Mouse (Mus musculus): ENCODE data around the gene Wdfy3.
"Not testable (repeated sequence)": the region's sequence is repeated elsewhere in the genome, so short reads cannot be mapped to it uniquely, and the experiment has no call there.

Wdfy3 gene

DNA sequence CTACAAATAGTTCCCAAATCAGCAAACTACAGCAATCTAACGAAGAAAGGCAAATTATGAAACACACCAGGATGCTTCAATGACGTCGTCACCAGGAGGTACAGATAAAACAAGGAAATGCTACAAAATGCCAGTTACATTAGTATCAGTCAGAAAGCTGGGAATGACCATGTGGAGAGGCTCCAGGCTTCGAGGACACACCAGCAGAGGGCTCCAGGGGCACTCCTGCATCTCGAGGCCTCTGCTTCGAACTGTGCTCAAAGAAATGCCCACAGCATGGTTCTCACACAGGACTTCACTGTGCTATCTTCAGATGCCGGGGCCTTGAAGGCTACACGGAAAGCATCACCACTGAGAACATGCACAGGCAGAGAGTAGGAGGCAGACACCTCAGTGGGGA lies 68.7 kb downstream of the Wdfy3 start:
- DNase-seq (ENCODE audit: low spot score), result no peak

DNA sequence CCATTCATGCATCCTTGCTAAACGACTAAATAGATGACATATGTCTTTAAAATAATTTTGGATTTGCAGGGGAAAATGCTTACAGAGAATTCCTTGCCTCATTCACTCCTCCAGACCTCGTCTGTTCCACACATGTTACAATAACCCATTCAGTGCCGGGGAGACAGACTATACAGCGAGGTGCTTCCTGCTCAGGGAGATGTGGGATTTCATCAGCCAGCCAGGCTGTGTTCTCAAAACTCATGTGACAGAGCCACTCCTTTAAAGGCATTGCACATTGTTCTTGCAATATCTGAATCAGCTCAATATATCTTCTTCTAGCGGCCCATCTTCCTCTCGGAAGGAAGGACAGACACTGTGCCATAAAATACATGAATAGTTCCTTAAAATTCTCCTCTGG lies 70.8 kb downstream of the Wdfy3 start:
- DNase-seq (ENCODE audit: low spot score), result no peak

- no peak for DNase-seq (ENCODE audit: low spot score)
Measured at GRCm38 (mm10) chr5:101996036-101996735, 73.5 kb downstream of the Wdfy3 start.

DNA sequence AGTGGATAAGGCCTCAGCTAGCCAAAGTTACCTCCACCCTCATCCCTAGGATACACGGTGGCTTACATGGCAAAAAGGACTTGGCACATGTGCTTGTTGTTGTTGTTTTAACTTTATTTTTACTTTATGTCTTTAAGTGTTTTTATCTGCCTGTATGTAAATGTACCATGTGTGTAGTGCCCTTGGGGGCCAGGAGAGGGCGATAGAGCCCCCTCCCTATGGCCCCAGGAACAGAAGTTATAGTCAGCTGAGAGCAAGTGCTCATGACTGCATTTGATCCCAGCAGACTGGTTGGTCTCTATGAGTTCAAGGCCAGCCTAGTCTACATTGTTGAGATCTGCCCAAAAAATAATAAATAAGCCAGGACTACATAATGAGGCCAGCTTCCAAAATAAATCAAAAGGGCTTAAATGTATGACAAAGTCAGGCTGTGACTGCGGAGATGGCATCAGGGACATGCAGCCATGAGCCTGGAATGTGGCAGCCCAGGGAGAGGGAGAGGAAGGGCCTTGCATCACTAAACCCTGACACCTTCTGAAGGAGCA lies 74.2 kb downstream of the Wdfy3 start:
- no peak for DNase-seq (ENCODE audit: low spot score)

DNA sequence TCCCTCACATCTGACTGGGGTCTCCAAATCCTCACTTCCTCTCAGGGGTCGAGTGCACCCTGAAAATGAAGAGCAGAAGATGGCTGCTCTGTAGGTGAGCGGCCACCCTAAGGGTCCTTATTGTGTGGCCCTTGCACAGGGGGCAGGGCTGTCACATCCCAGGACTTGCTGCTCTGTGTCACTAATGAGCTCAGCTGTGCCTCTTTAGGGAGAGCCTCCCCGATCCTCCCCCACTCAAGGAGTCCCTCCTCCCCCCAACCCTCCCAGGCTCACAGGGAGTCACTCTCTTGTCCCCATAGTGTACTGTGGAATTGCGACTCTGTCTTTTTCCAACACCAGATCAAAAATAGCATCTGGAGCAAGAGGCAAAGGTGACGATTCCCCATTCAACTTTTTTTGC lies 75.7 kb downstream of the Wdfy3 start:
- no peak for DNase-seq (ENCODE audit: low spot score)

GRCm38 (mm10) chr5:101992969-101993670 lies 76.6 kb downstream of the Wdfy3 start:
- no peak for DNase-seq (ENCODE audit: low spot score)

- no peak for DNase-seq (ENCODE audit: low spot score)
Measured at GRCm38 (mm10) chr5:101990298-101990845, 79.3 kb downstream of the Wdfy3 start.

DNA sequence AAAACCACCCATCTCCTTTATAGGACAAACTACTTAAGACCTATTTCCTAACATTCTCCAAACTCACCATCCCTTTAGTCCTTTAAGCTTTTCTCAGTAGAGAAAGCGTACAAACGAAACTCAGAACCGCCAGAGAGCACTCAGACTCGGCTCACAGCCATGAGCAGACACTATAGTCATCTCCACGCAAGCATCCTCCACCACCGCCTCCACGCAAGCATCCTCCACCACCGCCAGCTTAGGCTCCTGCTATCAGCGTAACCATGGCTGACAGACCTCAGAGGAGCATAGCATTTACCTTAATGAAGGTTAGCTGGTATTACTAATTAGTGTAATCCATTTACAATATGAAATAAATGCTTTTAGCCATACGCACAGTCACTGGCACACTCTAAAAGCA lies 81.2 kb downstream of the Wdfy3 start:
- no peak for DNase-seq (ENCODE audit: low spot score)

GRCm38 (mm10) chr5:101986694-101987093 lies 83.0 kb downstream of the Wdfy3 start:
- DNase-seq (ENCODE audit: low spot score), result no peak

- DNase-seq (ENCODE audit: low spot score), result no peak
Measured at GRCm38 (mm10) chr5:101982239-101982638, 87.5 kb downstream of the Wdfy3 start.

DNA sequence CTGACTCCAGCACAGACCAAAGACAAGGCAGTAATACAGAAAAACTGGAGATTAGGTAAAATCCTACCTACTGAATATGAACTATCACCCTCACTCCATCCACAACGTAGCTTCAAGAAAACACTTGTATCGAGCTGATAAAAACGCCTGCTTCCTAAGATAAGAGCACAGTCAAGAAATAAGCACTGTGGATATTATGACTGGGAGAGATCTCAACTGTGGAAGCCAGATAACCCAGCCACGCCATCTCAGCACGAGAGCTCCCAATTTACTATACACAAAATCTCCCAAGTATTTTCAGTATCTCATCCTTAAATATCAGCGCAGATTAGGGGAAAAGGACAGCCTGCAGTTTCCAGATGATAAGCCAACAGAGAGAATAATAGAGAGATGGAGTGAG lies 90.1 kb downstream of the Wdfy3 start:
- DNase-seq (ENCODE audit: low spot score), result no peak

DNA sequence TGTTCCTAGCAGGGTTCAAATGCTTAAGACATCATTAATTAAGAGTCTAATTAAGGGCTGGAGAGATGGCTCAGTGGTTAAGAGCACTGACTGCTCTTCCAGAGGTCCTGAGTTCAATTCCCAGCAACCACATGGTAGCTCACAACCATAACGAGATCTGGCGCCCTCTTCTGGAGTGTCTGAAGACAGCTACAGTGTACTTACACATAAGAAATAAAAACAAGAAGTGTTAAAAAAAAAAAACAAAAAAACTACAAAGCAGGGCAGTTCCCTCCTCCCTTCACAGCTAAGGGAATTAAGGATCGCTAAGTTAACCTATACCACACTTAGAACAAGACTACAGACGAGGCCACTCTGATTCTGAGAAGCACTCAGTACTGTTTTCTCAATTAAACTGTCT lies 97.1 kb downstream of the Wdfy3 start:
- not testable (repeated sequence) for DNase-seq (ENCODE audit: low spot score)

DNA sequence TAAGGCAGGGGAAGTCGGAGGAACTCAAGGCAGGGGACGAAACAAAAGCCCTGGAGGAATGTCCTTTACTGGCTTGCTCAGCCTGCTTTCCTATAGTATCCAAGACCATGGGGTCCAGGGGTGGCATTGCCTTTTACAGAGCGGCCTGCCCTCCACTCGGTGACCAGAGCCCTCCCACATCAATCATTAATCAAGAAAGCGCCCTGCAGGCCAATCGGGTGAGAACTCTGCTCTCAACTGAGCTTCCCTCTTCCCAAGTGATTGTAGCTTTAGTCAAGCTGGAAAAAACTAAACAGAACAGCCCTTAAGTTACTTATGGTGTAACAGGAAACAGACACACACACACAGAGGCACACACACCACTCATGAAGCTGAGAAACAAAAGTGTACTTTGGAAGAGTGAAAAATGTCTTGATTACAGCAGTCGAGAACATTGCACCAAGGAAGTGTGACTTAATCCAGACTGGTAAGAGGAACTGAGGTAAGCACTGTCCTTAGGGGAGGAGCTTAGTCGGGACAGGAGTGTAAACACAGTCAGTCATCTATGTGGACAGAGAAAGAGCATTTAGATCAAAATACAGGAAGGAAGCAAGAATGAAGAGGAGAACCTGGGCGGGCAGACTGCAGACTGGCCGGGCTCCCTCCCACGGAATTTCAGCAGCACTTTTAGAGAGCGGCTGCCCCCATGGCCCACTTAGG lies 101.4 kb downstream of the Wdfy3 start:
- no peak for DNase-seq (ENCODE audit: low spot score)

GRCm38 (mm10) chr5:101967832-101968152 lies 101.9 kb downstream of the Wdfy3 start:
- DNase-seq (ENCODE audit: low spot score), result no peak

GRCm38 (mm10) chr5:101962824-101963223 lies 106.9 kb downstream of the Wdfy3 start:
- DNase-seq (ENCODE audit: low spot score), result no peak

DNA sequence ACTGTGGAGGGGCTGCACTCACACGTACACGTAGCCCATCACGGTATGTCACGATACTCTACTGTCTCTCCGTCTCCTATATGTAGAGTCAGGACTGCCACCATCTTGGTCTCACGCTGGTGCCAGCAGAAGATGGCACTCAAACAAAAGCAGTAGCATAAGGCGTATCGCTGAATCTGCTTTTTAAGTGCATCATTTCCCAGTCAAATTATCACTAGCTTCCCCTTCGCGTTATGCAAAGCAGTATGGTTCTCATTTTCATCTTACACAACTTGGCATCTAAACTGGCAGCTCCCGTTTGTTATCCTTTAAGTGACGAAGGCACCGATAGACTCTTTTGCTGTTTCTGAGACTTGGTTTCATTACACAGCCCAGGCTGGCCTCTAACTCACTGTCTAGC lies 110.4 kb downstream of the Wdfy3 start:
- DNase-seq (ENCODE audit: low spot score), result no peak

DNA sequence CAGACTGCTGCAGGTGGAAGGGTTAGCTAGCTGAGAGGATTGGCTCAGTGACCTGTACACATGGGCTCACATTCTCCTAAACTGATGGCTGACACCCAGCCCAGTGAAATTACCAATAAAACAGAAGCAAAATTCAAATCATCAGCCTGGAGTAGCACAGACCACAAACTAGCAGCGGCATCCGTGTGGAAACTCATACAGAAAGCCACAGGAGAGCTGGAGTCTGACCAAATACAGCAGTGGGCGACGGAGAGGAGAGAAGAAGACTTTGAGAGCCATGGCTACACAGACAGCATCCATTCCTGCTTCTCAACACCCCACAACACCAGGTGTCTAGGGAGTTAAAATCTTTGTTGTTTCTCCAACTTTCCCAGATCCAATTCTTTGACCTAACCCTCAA lies 110.8 kb downstream of the Wdfy3 start:
- DNase-seq (ENCODE audit: low spot score), result no peak

GRCm38 (mm10) chr5:101957419-101957818 lies 112.3 kb downstream of the Wdfy3 start:
- no peak for DNase-seq (ENCODE audit: low spot score)

- no peak for DNase-seq (ENCODE audit: low spot score)
Measured at GRCm38 (mm10) chr5:101954393-101955340, 115.1 kb downstream of the Wdfy3 start.

DNA sequence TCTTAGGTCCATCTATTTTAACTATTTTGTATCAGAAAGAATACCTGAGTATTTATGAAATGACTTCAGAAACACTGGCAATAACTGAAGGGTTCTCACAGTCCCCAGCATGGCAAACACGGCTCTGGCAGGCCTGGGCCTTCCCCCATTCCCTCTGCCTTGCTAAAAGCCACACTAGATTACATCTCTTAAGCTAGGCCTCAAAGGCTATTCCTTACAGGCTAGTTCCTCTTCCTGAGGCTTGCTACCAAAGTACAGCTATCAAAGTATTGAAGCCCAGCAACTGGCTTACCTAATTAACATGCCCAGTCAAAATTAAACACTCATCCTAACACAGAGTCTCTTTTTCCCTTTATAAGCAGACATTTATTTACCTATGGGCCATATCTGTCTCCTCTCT lies 117.8 kb downstream of the Wdfy3 start:
- no peak for DNase-seq (ENCODE audit: low spot score)

DNA sequence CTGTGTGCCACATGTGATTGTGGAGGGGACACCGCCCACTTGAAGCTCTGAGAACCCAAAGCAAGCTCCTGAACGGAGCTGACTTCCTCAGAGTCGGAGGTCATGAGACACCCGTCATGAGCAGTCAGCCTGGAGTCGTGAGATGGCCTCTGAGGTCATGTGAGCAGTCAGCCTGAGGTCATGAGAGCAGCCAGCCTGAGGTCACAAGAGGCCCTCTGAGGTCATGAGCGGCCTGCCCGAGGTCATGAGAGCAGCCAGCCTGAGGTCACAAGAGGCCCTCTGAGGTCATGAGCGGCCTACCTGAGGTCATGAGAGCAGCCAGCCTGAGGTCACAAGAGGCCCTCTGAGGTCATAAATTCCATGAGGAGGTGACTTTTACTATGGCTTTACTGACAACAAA lies 120.4 kb downstream of the Wdfy3 start:
- DNase-seq (ENCODE audit: low spot score), result no peak

- DNase-seq (ENCODE audit: low spot score), result no peak
Measured at GRCm38 (mm10) chr5:101948641-101949040, 121.1 kb downstream of the Wdfy3 start.
